ENCODE assay signal across 13 mouse cellular contexts in the genomic region with DNA sequence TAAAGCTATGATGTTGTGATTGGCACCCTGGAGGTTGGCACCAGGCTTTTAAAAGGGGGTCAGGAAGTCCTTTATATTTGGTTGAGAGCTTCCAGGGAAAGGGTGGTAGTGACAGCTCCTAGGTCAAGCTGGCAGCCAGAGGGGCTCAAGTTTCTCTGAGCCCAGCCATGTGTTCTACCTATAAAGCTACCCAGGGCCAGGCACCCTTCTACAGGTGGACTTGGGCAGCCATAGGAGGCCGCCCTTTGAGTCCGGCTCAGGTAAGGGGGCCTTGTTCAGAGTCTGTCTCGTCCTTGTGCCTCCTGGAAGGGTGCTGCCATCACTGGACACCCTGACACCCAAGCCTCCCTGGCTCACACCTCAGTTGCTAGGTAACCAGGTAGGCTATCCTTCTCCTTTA.
"Had no signal": no experiment of that assay in that cellular context is flagged by ENCODE, and none has a peak within 500 bp of the region (broad histone marks: within the 10 kb centered on the region; RNA-seq: fewer than 3 reads in every experiment).

No protein-coding gene starts in this region.

- H3K27ac ChIP-seq: kidney, embryonic 15.5 days; limb, embryonic 13.5 days; liver, embryonic 14.5 days; neural tube, embryonic 15.5 days had no signal

- H3K36me3 ChIP-seq: kidney, embryonic 15.5 days; limb, embryonic 13.5 days; midbrain, embryonic 12.5 days; neural tube, embryonic 15.5 days had no signal

- H3K4me2 ChIP-seq: kidney, embryonic 15.5 days; limb, embryonic 13.5 days; midbrain, embryonic 12.5 days; neural tube, embryonic 15.5 days had no signal

- H3K4me3 ChIP-seq: kidney, embryonic 15.5 days; limb, embryonic 13.5 days; midbrain, embryonic 12.5 days; myocyte; neural tube, embryonic 15.5 days had no signal

- DNase-seq: kidney, postnatal 14 days; layer of hippocampus, postnatal 36 days; left cerebral cortex, postnatal 4 days; lung, adult 18-20 months; right cerebral cortex, adult 18-20 months; right cerebral cortex, postnatal 25 days; thymus, postnatal 4 days had no signal

- H3K27me3 ChIP-seq: kidney, embryonic 15.5 days; limb, embryonic 13.5 days; midbrain, embryonic 12.5 days; neural tube, embryonic 15.5 days had no signal

- H3K9me3 ChIP-seq: kidney, embryonic 15.5 days; limb, embryonic 13.5 days; midbrain, embryonic 12.5 days; neural tube, embryonic 15.5 days had no signal

- H3K9ac ChIP-seq: kidney, embryonic 15.5 days; limb, embryonic 13.5 days; liver, embryonic 14.5 days; midbrain, embryonic 12.5 days; neural tube, embryonic 15.5 days had no signal

- H3K4me1 ChIP-seq: kidney, embryonic 15.5 days; limb, embryonic 13.5 days had no signal
